Mouse (Mus musculus): ENCODE measurements around the gene Agr2. TPM values are rescaled to one million over a fixed set of nuclear protein-coding genes. Genes with fewer than 3 reads are reported as not detected.

Gene Agr2
- polyA plus RNA-seq, 1 experiment, result 1,460 TPM

Other genes with a start within 250 kb of the Agr2 start
- gene Agr3, start 67.3 kb upstream of the Agr2 start, polyA plus RNA-seq (2012; rRNA removed), result 1.1 and 1.3 TPM in 2 replicates
- gene Tspan13, start 49.6 kb downstream of the Agr2 start, polyA plus RNA-seq (2012; rRNA removed), result 110 and 181 TPM in 2 replicates
- 11.3 and 13.5 TPM in 2 replicates for gene Ankmy2, start 164.2 kb downstream of the Agr2 start, polyA plus RNA-seq (2012; rRNA removed)
- gene Bzw2, start 165.2 kb downstream of the Agr2 start, polyA plus RNA-seq (2012; rRNA removed), result 20.4 and 22.8 TPM in 2 replicates